Mouse (Mus musculus): Measurements from ENCODE around the gene Ttll5. TPM values are rescaled to one million over a fixed set of nuclear protein-coding genes. Genes with fewer than 3 reads are reported as not detected.

The Ttll5 gene
- polyA plus RNA-seq, 2 experiments = 13.9 to 16.3 TPM

- ATAC-seq (ENCODE audit: low FRiP score, low read depth) = no peak
- no peak overlapping the region for H3K27ac ChIP-seq (replicated peaks; ENCODE audit: low read depth, low read length)
- no peak for TF ChIP-seq POLR2A (IDR thresholded peaks at IDR 0.05; ENCODE audit: borderline replicate concordance, extremely low read depth, insufficient read depth, insufficient read length)
- H3K9me3 ChIP-seq (ENCODE audit: control insufficient read depth, low read length) = no peaks in the 10 kb centered on the region
- 63% methylated on average over 6 of the region's 6 CpGs for WGBS
- DNase-seq (ENCODE audit: low spot score) = no peak
- H3K9ac ChIP-seq (ENCODE audit: low read depth, low read length, severe bottlenecking) = no peak overlapping the region
- H3K4me1 ChIP-seq (ENCODE audit: control insufficient read depth, insufficient read depth, low read length) = no peaks in the 10 kb centered on the region
- H3K4me3 ChIP-seq (replicated peaks; ENCODE audit: low read length) = no peak overlapping the region
- no peak overlapping the region for H3K4me2 ChIP-seq (replicated peaks; ENCODE audit: low read depth, low read length, severe bottlenecking)
- H3K36me3 ChIP-seq (ENCODE audit: control insufficient read depth, insufficient read depth, low read length) = peaks cover 37% of the 10 kb centered on the region
- H3K27me3 ChIP-seq (ENCODE audit: control insufficient read depth, insufficient read depth, low read length) = no peaks in the 10 kb centered on the region
Observed at GRCm38 (mm10) chr12:85809726-85810125, 14.7 kb upstream of the Ttll5 start.

GRCm38 (mm10) chr12:85810959-85811358 lies 13.5 kb upstream of the Ttll5 start:
- no peak overlapping the region for H3K9ac ChIP-seq (ENCODE audit: low read depth, low read length, severe bottlenecking)
- DNase-seq (ENCODE audit: low spot score) (no peak), ATAC-seq (ENCODE audit: low FRiP score, low read depth) (no peak)
- H3K27me3 ChIP-seq (ENCODE audit: control insufficient read depth, insufficient read depth, low read length) = no peaks in the 10 kb centered on the region
- H3K4me3 ChIP-seq (replicated peaks; ENCODE audit: low read length) = no peak overlapping the region
- H3K9me3 ChIP-seq (ENCODE audit: control insufficient read depth, low read length) = no peaks in the 10 kb centered on the region
- no peak for TF ChIP-seq POLR2A (IDR thresholded peaks at IDR 0.05; ENCODE audit: borderline replicate concordance, extremely low read depth, insufficient read depth, insufficient read length)
- H3K36me3 ChIP-seq (ENCODE audit: control insufficient read depth, insufficient read depth, low read length) = peaks cover 48% of the 10 kb centered on the region
- H3K4me2 ChIP-seq (replicated peaks; ENCODE audit: low read depth, low read length, severe bottlenecking) = no peak overlapping the region
- no peaks in the 10 kb centered on the region for H3K4me1 ChIP-seq (ENCODE audit: control insufficient read depth, insufficient read depth, low read length)
- no peak overlapping the region for H3K27ac ChIP-seq (replicated peaks; ENCODE audit: low read depth, low read length)

GRCm38 (mm10) chr12:85811676-85812075 lies 12.8 kb upstream of the Ttll5 start:
- H3K36me3 ChIP-seq (ENCODE audit: control insufficient read depth, insufficient read depth, low read length) = peaks cover 55% of the 10 kb centered on the region
- no peak for DNase-seq (ENCODE audit: low spot score)
- no peak for ATAC-seq (ENCODE audit: low FRiP score, low read depth)
- TF ChIP-seq POLR2A (IDR thresholded peaks at IDR 0.05; ENCODE audit: borderline replicate concordance, extremely low read depth, insufficient read depth, insufficient read length) = no peak
- no peaks in the 10 kb centered on the region for H3K27me3 ChIP-seq (ENCODE audit: control insufficient read depth, insufficient read depth, low read length)
- H3K4me1 ChIP-seq (ENCODE audit: control insufficient read depth, insufficient read depth, low read length) = no peaks in the 10 kb centered on the region
- no peaks in the 10 kb centered on the region for H3K9me3 ChIP-seq (ENCODE audit: control insufficient read depth, low read length)
- H3K27ac ChIP-seq (replicated peaks; ENCODE audit: low read depth, low read length) = no peak overlapping the region
- no peak overlapping the region for H3K4me2 ChIP-seq (replicated peaks; ENCODE audit: low read depth, low read length, severe bottlenecking)
- WGBS = 95% methylated on average over 4 of the region's 4 CpGs
- H3K9ac ChIP-seq (ENCODE audit: low read depth, low read length, severe bottlenecking) = no peak overlapping the region
- H3K4me3 ChIP-seq (replicated peaks; ENCODE audit: low read length) = no peak overlapping the region

- no peaks in the 10 kb centered on the region for H3K9me3 ChIP-seq (ENCODE audit: control insufficient read depth, low read length)
- H3K27me3 ChIP-seq (ENCODE audit: control insufficient read depth, insufficient read depth, low read length) = no peaks in the 10 kb centered on the region
- no peak for TF ChIP-seq POLR2A (IDR thresholded peaks at IDR 0.05; ENCODE audit: borderline replicate concordance, extremely low read depth, insufficient read depth, insufficient read length)
- no peak for ATAC-seq (ENCODE audit: low FRiP score, low read depth)
- no peak overlapping the region for H3K4me3 ChIP-seq (replicated peaks; ENCODE audit: low read length)
- H3K27ac ChIP-seq (replicated peaks; ENCODE audit: low read depth, low read length) = no peak overlapping the region
- H3K9ac ChIP-seq (ENCODE audit: low read depth, low read length, severe bottlenecking) = no peak overlapping the region
- no peak overlapping the region for H3K4me2 ChIP-seq (replicated peaks; ENCODE audit: low read depth, low read length, severe bottlenecking)
- H3K4me1 ChIP-seq (ENCODE audit: control insufficient read depth, insufficient read depth, low read length) = no peaks in the 10 kb centered on the region
- DNase-seq (ENCODE audit: low spot score) = no peak
- 86% methylated on average over 2 of the region's 2 CpGs for WGBS
- peaks cover 67% of the 10 kb centered on the region for H3K36me3 ChIP-seq (ENCODE audit: control insufficient read depth, insufficient read depth, low read length)
Observed at GRCm38 (mm10) chr12:85813599-85813998, 10.9 kb upstream of the Ttll5 start.

GRCm38 (mm10) chr12:85822051-85822450 lies 2.4 kb upstream of the Ttll5 start:
- WGBS = 76% methylated on average over 9 of the region's 9 CpGs
- H3K9ac ChIP-seq (ENCODE audit: low read depth, low read length, severe bottlenecking) = no peak overlapping the region
- H3K27ac ChIP-seq (replicated peaks; ENCODE audit: low read depth, low read length) = no peak overlapping the region
- DNase-seq (ENCODE audit: low spot score) = no peak
- no peaks in the 10 kb centered on the region for H3K9me3 ChIP-seq (ENCODE audit: control insufficient read depth, low read length)
- H3K4me3 ChIP-seq (replicated peaks; ENCODE audit: low read length) = no peak overlapping the region
- no peaks in the 10 kb centered on the region for H3K27me3 ChIP-seq (ENCODE audit: control insufficient read depth, insufficient read depth, low read length)
- no peak for TF ChIP-seq POLR2A (IDR thresholded peaks at IDR 0.05; ENCODE audit: borderline replicate concordance, extremely low read depth, insufficient read depth, insufficient read length)
- H3K36me3 ChIP-seq (ENCODE audit: control insufficient read depth, insufficient read depth, low read length) = peaks cover 40% of the 10 kb centered on the region
- no peak overlapping the region for H3K4me2 ChIP-seq (replicated peaks; ENCODE audit: low read depth, low read length, severe bottlenecking)
- H3K4me1 ChIP-seq (ENCODE audit: control insufficient read depth, insufficient read depth, low read length) = peaks cover 8% of the 10 kb centered on the region; the same call in 1 of the 2 replicates
- ATAC-seq (ENCODE audit: low FRiP score, low read depth) = no peak

- ATAC-seq (ENCODE audit: low FRiP score, low read depth) (no peak), DNase-seq (ENCODE audit: low spot score) (no peak)
- TF ChIP-seq POLR2A (IDR thresholded peaks at IDR 0.05; ENCODE audit: borderline replicate concordance, extremely low read depth, insufficient read depth, insufficient read length) = no peak
- Histone ChIP-seq H3K9ac (ENCODE audit: low read depth, low read length, severe bottlenecking) (peak overlapping the region; percentile 74), H3K4me2 (replicated peaks; ENCODE audit: low read depth, low read length, severe bottlenecking) (peak overlapping the region; percentile 58), H3K4me3 (replicated peaks; ENCODE audit: low read length) (peak overlapping the region; percentile 67), H3K36me3 (ENCODE audit: control insufficient read depth, insufficient read depth, low read length) (peaks cover 32% of the 10 kb centered on the region), H3K9me3 (ENCODE audit: control insufficient read depth, low read length) (no peaks in the 10 kb centered on the region), H3K27me3 (ENCODE audit: control insufficient read depth, insufficient read depth, low read length) (no peaks in the 10 kb centered on the region), H3K27ac (replicated peaks; ENCODE audit: low read depth, low read length) (peak overlapping the region; percentile 90; the same call in 1 of the 2 replicates), H3K4me1 (ENCODE audit: control insufficient read depth, insufficient read depth, low read length) (peaks cover 8% of the 10 kb centered on the region; the same call in 1 of the 2 replicates)
- 10% methylated on average over 8 of the region's 8 CpGs for WGBS
Observed at GRCm38 (mm10) chr12:85825361-85825760, 902 bp downstream of the Ttll5 start.
